Mouse (Mus musculus): ENCODE measurements around the gene Eif3a.

DNA sequence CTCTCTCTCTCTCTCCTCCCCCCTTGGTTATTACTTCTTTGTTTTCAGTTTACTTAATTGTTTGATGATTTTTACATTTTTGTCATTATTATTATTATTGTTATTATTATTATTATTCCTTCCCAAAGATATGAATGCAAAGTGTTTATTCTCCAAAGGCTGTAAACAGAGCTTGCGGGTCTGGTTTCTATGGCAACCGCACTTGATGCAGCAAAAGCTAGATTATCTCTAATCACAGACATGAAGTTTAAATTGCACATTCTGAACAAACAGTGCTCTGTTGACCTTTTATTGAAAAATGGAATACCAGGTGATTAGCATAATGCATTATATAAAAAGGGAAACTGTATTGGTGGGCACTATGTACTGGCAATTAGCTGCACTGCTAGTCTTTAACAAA lies 74.1 kb downstream of the Eif3a start:
- TF ChIP-seq POLR2A (IDR thresholded peaks at IDR 0.05; ENCODE audit: borderline replicate concordance, low read depth, low read length), result no peak
- TF ChIP-seq CTCF (IDR thresholded peaks at IDR 0.05; ENCODE audit: low read depth, low read length), result no peak

Data from bone marrow macrophage, adult 2 months (primary cell).